Mouse (Mus musculus): ENCODE measurements around the gene St6galnac4.

DNA sequence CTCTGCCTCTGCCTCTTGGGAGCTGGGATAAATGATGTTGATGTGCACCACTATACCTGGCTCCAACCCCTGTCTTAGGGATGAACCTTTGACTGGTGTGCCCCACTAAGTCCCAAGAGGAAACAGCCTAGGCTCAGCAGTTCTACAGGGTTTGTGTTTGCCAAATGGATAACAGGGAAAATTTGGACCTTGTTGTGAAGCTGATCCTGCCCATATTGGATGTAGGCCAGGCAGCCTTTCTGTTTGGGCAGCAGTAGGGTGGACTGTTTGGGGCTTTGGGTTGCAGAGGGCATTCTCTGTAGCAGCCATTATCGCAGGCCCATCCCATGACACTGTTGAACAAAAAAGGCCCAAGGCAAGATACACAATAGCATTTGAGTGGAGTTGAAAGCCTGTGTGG lies 39.9 kb upstream of the St6galnac4 start:
- no peak for TF ChIP-seq CTCF (IDR thresholded peaks at IDR 0.05; ENCODE audit: low read depth, low read length)
- no peak for TF ChIP-seq POLR2AphosphoS5 (IDR thresholded peaks at IDR 0.05; ENCODE audit: insufficient replicate concordance, low read depth, low read length)
- no peak for TF ChIP-seq GATA1 (IDR thresholded peaks at IDR 0.05; ENCODE audit: borderline replicate concordance, low read length)
- no peak for TF ChIP-seq TAL1 (conservative IDR thresholded peaks at IDR 0.05; ENCODE audit: low read depth, low read length)
- TF ChIP-seq GATA2 (IDR thresholded peaks at IDR 0.05; ENCODE audit: borderline replicate concordance, low read depth, low read length): no peak
